ENCODE assay signal across 17 mouse cellular contexts in genomic region chr1:171532830-171533229, GRCm38 (mm10). TPM values are rescaled to one million over a fixed set of nuclear protein-coding genes. Genes with fewer than 3 reads are reported as not detected.
A peak's percentile ranks its signal among the peaks of the same experiment; 100 is the strongest.
DNase-seq lines count a peak whose midpoint lies in the region; ATAC-seq and TF ChIP-seq lines count a peak whose summit lies in the region.
"Had no signal": no experiment of that assay in that cellular context is flagged by ENCODE, and none has a peak within 500 bp of the region (broad histone marks: within the 10 kb centered on the region; RNA-seq: fewer than 3 reads in every experiment).

No protein-coding gene starts in this region.

- no peak overlapping the region for H3K4me2 ChIP-seq in forebrain, embryonic 14.5 days (ENCODE audit: low read length)
- no peak overlapping the region for H3K4me2 ChIP-seq in hindbrain, embryonic 14.5 days (replicated peaks)
- H3K4me2 ChIP-seq: heart, embryonic 15.5 days; liver, embryonic 15.5 days had no signal

- 64% methylated on average over 2 of the region's 2 CpGs for WGBS in kidney, adult 2 months
- 67% methylated on average over 2 of the region's 2 CpGs for WGBS in forebrain, embryonic 14.5 days
- 64% methylated on average over 2 of the region's 2 CpGs for WGBS in hindbrain, embryonic 14.5 days

- no peaks in the 10 kb centered on the region; the same call in 1 of the 2 replicates for H3K27me3 ChIP-seq in kidney, adult 2 months (replicated peaks; ENCODE audit: control insufficient read depth, insufficient read depth, low read length)
- no peaks in the 10 kb centered on the region for H3K27me3 ChIP-seq in forebrain, embryonic 14.5 days (replicated peaks; ENCODE audit: control insufficient read depth, insufficient read depth, low read length)
- H3K27me3 ChIP-seq in hindbrain, embryonic 14.5 days (ENCODE audit: control insufficient read depth, insufficient read depth, low read length), result no peaks in the 10 kb centered on the region
- H3K27me3 ChIP-seq: heart, embryonic 15.5 days; liver, embryonic 15.5 days had no signal

- ATAC-seq in forebrain, embryonic 14.5 days, result no peak
- ATAC-seq in hindbrain, embryonic 14.5 days (ENCODE audit: low FRiP score), result no peak
- ATAC-seq: forebrain, postnatal 0 days had no signal

- TF ChIP-seq POLR2A in kidney, adult 2 months (IDR thresholded peaks at IDR 0.05; ENCODE audit: low read depth, low read length), result no peak

- no peaks in the 10 kb centered on the region for H3K9me3 ChIP-seq in forebrain, embryonic 14.5 days (replicated peaks; ENCODE audit: control insufficient read depth, low read length)
- no peaks in the 10 kb centered on the region for H3K9me3 ChIP-seq in hindbrain, embryonic 14.5 days (ENCODE audit: control insufficient read depth, low read length)
- H3K9me3 ChIP-seq: heart, embryonic 15.5 days; liver, embryonic 15.5 days; megakaryocyte, embryonic 14.5 days had no signal

- H3K27ac ChIP-seq in kidney, adult 2 months (ENCODE audit: insufficient read depth, low read depth, low read length), result no peak overlapping the region
- no peak overlapping the region for H3K27ac ChIP-seq in forebrain, embryonic 14.5 days (ENCODE audit: low read depth, low read length)
- H3K27ac ChIP-seq in hindbrain, embryonic 14.5 days, result no peak overlapping the region
- H3K27ac ChIP-seq: heart, embryonic 15.5 days; liver, embryonic 15.5 days had no signal

- no peaks in the 10 kb centered on the region for H3K4me1 ChIP-seq in kidney, adult 2 months (ENCODE audit: control insufficient read depth, insufficient read depth, low read length)
- H3K4me1 ChIP-seq in forebrain, embryonic 14.5 days (ENCODE audit: control insufficient read depth, insufficient read depth, low read length), result no peaks in the 10 kb centered on the region
- H3K4me1 ChIP-seq in hindbrain, embryonic 14.5 days (replicated peaks; ENCODE audit: control insufficient read depth, insufficient read depth, low read length), result no peaks in the 10 kb centered on the region
- H3K4me1 ChIP-seq: heart, embryonic 15.5 days; liver, embryonic 15.5 days had no signal

- no peak overlapping the region for H3K9ac ChIP-seq in forebrain, embryonic 14.5 days (ENCODE audit: low read length)
- no peak overlapping the region for H3K9ac ChIP-seq in hindbrain, embryonic 14.5 days
- H3K9ac ChIP-seq: forebrain, postnatal 0 days; heart, embryonic 15.5 days; liver, embryonic 15.5 days had no signal

- peak; percentile 41; the same call in 1 of the 2 replicates for TF ChIP-seq CTCF in kidney, adult 2 months (conservative IDR thresholded peaks at IDR 0.05; ENCODE audit: insufficient read depth, insufficient read length, low read depth, low read length)

- DNase-seq in kidney, adult 2 months, result no peak
- no peak for DNase-seq in kidney, postnatal 4 days
- peak; percentile 44 for DNase-seq in thymus, postnatal 0 days (ENCODE audit: low spot score)
- DNase-seq in thymus, postnatal 10 days (ENCODE audit: low spot score in 2 of 2), result no peak
- peak; percentile 63 for DNase-seq in induced T-regulatory cell, adult 2 months (ENCODE audit: low read depth)
- no peak for DNase-seq in forebrain, embryonic 14.5 days (ENCODE audit: low spot score)
- no peak for DNase-seq in hindbrain, embryonic 14.5 days (ENCODE audit: low spot score)
- DNase-seq: cerebellum, adult 9-10 months; forebrain, postnatal 0 days; gastrocnemius, postnatal 25 days; kidney, postnatal 10 days; layer of hippocampus, adult 9-11 months; right cerebral cortex, adult 18-20 months had no signal

- no peak overlapping the region for H3K4me3 ChIP-seq in kidney, adult 2 months (ENCODE audit: insufficient read depth, low read depth, low read length)
- no peak overlapping the region for H3K4me3 ChIP-seq in forebrain, embryonic 14.5 days (ENCODE audit: low read depth, low read length)
- H3K4me3 ChIP-seq in hindbrain, embryonic 14.5 days (replicated peaks; ENCODE audit: low read length), result no peak overlapping the region
- H3K4me3 ChIP-seq: heart, embryonic 15.5 days; liver, embryonic 15.5 days; megakaryocyte, embryonic 14.5 days had no signal

- no peaks in the 10 kb centered on the region for H3K36me3 ChIP-seq in kidney, adult 2 months (ENCODE audit: control insufficient read depth, insufficient read depth, low read length)
- no peaks in the 10 kb centered on the region for H3K36me3 ChIP-seq in forebrain, embryonic 14.5 days (ENCODE audit: control insufficient read depth, insufficient read depth, low read length)
- H3K36me3 ChIP-seq in hindbrain, embryonic 14.5 days (replicated peaks; ENCODE audit: control insufficient read depth, insufficient read depth), result no peaks in the 10 kb centered on the region
- H3K36me3 ChIP-seq: heart, embryonic 15.5 days; liver, embryonic 15.5 days had no signal

RNA-seq across cellular contexts. Expression of gene Itln1, which starts 2.3 kb away (rescaled TPM):
- polyA plus RNA-seq in kidney, adult 2 months (2012; rRNA removed), result not detected in 2 replicates
- 2.2 and 2.8 TPM in 2 replicates for polyA plus RNA-seq in thymus, postnatal 0 days (2015; fragmentation: Nextera tagmentation; extraction: Ambion mirVana)
- not detected in 2 replicates for polyA plus RNA-seq in forebrain, embryonic 14.5 days (2014; fragmentation: Nextera tagmentation; extraction: Ambion mirVana)
- not detected in 2 replicates for polyA plus RNA-seq in hindbrain, embryonic 14.5 days (2014; fragmentation: Nextera tagmentation; extraction: Ambion mirVana)
- polyA plus RNA-seq: forebrain, postnatal 0 days; heart, embryonic 15.5 days; liver, embryonic 15.5 days; neural tube, embryonic 14.5 days had no signal

RNA-seq across cellular contexts. Expression of gene Cd244a, which starts 26.2 kb away (rescaled TPM):
- 0.11 and 0.53 TPM in 2 replicates for polyA plus RNA-seq in kidney, adult 2 months (2012; rRNA removed)
- 3.2 and 4.2 TPM in 2 replicates for polyA plus RNA-seq in thymus, postnatal 0 days (2015; fragmentation: Nextera tagmentation; extraction: Ambion mirVana)
- not detected in 2 replicates for polyA plus RNA-seq in forebrain, embryonic 14.5 days (2014; fragmentation: Nextera tagmentation; extraction: Ambion mirVana)
- not detected in 2 replicates for polyA plus RNA-seq in hindbrain, embryonic 14.5 days (2014; fragmentation: Nextera tagmentation; extraction: Ambion mirVana)
- polyA plus RNA-seq: forebrain, postnatal 0 days; neural tube, embryonic 14.5 days had no signal

RNA-seq across cellular contexts. Expression of gene Alyref2, which starts 29.6 kb away (rescaled TPM):
- polyA plus RNA-seq in kidney, adult 2 months (2012; rRNA removed), result 3.2 and 3.3 TPM in 2 replicates
- polyA plus RNA-seq in thymus, postnatal 0 days (2015; fragmentation: Nextera tagmentation; extraction: Ambion mirVana), result 18.7 and 20.4 TPM in 2 replicates
- 24.3 and 26.1 TPM in 2 replicates for polyA plus RNA-seq in forebrain, embryonic 14.5 days (2014; fragmentation: Nextera tagmentation; extraction: Ambion mirVana)
- polyA plus RNA-seq in hindbrain, embryonic 14.5 days (2014; fragmentation: Nextera tagmentation; extraction: Ambion mirVana), result 23.0 and 29.8 TPM in 2 replicates

Comparison
In these comparisons a context has a peak if more than half of its experiments do, and no peak if none do; other contexts are left out.
1. DNase-seq: peak in thymus, postnatal 0 days (single experiment) and induced T-regulatory cell, adult 2 months (single experiment); none in kidney, adult 2 months (single experiment), kidney, postnatal 4 days (0 of 2), thymus, postnatal 10 days (0 of 2), forebrain, embryonic 14.5 days (single experiment) and hindbrain, embryonic 14.5 days (single experiment).